Mouse (Mus musculus) olfactory bulb, adult 2 months (tissue): ENCODE measurements around the gene Zbtb25. TPM values are rescaled to one million over a fixed set of nuclear protein-coding genes. Genes with fewer than 3 reads are reported as not detected.

Source experiments
- H3K27ac ChIP-seq: fragments of 200-500 bp; 2 replicates; pipeline ENCODE4 v1.5.1; 2012; ENCODE audit warnings: low read depth, low read length; ENCODE audit not compliant: insufficient read depth
- H3K4me1 ChIP-seq: fragments of 200-500 bp; 2 replicates; pipeline ENCODE4 v1.6.1; 2012; ENCODE audit warnings: low read length; ENCODE audit not compliant: control insufficient read depth, insufficient read depth
- H3K4me3 ChIP-seq: fragments of 200-500 bp; 2 replicates; pipeline ENCODE4 v1.5.1; 2012; ENCODE audit warnings: mild to moderate bottlenecking, low read depth, low read length, moderate library complexity; ENCODE audit not compliant: insufficient read depth
- CTCF ChIP-seq: fragments of 200-500 bp; IDR thresholded peaks from 2 replicates; pipeline ENCODE4 v1.5.1; 2012; ENCODE audit warnings: low read depth, mild to moderate bottlenecking, low read length, moderate library complexity; ENCODE audit not compliant: insufficient read depth
- POLR2A ChIP-seq: fragments of 200-500 bp; IDR thresholded peaks from 2 replicates; pipeline ENCODE4 v1.6.1; 2012; ENCODE audit warnings: mild to moderate bottlenecking, low read depth, low read length, moderate library complexity; ENCODE audit not compliant: insufficient read depth
- WGBS: fragments of 180-500 bp; shearing (Covaris S2); methylation state at CpG from one replicate; pipeline ENCODE4 v1.1.7; 2018; 5-methylcytosine and 5-hydroxymethylcytosine counted together
- polyA plus RNA-seq: library from polyadenylated mRNA; stranded (reverse); fragments of >200 nt; gene quantifications from 2 replicates; pipeline ENCODE4 v1.2.4, GENCODE M21; 2012; ENCODE audit warnings: low replicate concordance; ENCODE audit not compliant: missing spikeins, insufficient read depth, insufficient read length

Zbtb25 gene
- not detected in 2 replicates for polyA plus RNA-seq

DNA sequence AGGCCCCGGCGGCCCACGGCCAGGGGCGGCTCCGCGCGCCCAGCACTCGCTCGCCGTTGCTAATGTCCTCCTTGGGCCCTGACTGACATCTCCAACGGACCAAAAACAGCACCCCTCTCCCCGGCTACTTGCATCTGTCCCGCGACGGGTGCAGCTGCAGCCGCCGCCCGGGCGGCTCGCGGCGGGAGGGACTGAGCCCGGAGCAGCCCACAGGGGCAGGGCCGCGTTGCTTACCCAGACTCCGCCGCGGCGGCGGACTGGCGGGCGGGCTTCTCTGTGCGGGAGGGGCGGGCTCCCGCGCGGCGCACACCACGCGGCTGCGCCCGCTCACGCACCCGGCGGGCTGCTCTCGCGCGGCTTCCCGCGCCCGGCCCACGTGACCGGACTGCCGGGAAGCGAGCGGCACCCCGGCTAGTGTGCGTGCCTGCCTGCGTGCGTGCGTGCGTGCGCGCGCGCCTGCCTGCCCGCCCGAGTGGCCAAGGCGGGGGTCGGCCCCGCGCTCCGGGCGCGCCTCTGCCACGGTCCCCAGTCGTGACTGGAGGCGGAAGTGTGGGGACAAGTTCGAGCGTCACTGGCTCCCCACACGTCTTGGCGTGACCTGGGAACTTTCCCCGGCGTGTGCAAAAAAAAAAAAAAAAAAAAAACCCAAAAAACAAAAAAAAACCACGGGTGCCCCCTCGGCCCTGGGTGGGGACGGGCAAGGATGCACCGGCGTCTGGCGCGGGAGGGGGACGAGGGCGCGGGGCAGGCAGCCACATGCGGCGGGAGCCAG, at the start of gene Zbtb25:
Gene Zbtb25, minus strand, starts transcription at position 397 of the 772 bp plus-strand sequence.
- Histone ChIP-seq H3K4me3 (peak within 1 kb of the TSS; percentile 94), H3K4me1 (peaks cover 8% of the 10 kb centered on the region), H3K27ac (peak within 1 kb of the TSS; percentile 97)
- WGBS: under 1% methylated on average over 96 of the region's 96 CpGs
- peak; percentile 89; the same call in 1 of the 2 replicates for TF ChIP-seq POLR2A
- no peak for TF ChIP-seq CTCF

GRCm38 (mm10) chr12:76418346-76418745, 48.9 kb upstream of the Zbtb25 start:
- H3K4me1 ChIP-seq: peaks cover 5% of the 10 kb centered on the region
- no peak overlapping the region for H3K27ac ChIP-seq
- no peak overlapping the region for H3K4me3 ChIP-seq
- WGBS: 94% methylated on average over 5 of the region's 5 CpGs
- TF ChIP-seq CTCF (no peak), POLR2A (no peak)

DNA sequence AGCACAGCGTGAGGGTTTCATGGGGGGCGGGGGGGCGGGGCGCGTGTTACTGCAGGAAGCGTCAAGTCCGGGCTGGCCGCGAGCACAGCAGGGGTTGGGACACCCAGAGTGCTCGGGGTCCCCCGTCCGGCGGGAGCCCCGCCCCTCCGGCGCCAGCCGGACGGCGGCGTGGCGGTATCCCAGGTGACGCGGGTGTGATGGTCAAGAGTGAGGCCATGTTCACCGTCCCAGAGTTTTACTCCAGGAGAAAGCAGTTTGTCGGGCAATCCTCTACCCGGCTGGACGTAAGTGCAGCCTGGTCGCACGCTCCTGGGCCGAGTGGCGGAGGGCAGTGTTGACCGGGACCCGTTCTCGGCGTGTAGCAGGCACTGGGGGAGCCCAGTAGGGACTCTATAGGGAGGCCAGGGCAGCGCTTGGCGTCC, 48.0 kb upstream of the Zbtb25 start, which contains the start of gene Ppp1r36:
Gene Ppp1r36, plus strand, starts transcription at position 106 of the 422 bp plus-strand sequence.
- Histone ChIP-seq H3K4me1 (peaks cover 5% of the 10 kb centered on the region), H3K4me3 (peak within 1 kb of the TSS; percentile 3; the same call in 1 of the 2 replicates), H3K27ac (no peak within 1 kb of the TSS)
- 5% methylated on average over 37 of the region's 37 CpGs for WGBS
- TF ChIP-seq POLR2A: no peak
- TF ChIP-seq CTCF: no peak

DNA sequence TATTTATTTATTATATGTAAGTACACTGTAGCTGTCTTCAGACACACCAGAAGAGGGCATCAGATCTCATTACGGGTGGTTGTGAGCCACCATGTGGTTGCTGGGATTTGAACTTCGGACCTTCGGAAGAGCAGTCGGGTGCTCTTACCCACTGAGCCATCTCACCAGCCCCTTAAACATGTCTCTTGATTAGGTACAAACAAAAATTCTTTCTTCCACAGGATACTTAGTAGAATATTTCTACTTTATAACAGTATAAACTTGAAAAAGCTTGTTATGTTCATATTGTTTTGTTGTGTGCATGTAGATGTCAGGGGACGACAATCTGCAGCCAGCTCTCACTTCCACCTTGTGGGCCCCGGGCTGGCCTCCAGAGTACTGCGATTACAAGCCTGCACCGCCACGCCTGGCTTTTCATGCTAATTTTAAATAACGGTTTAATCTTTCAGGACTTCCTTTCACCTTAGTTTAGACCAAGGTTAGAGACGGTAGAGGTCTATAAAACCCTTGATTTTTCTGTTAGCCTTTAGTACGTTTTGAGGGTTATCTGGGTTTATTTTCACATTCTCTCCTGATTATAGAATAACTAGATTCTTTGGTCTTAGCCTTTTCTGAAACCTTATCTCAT, 46.1 kb upstream of the Zbtb25 start:
- Histone ChIP-seq H3K4me1 (peaks cover 5% of the 10 kb centered on the region), H3K4me3 (no peak overlapping the region), H3K27ac (no peak overlapping the region)
- no peak for TF ChIP-seq POLR2A
- TF ChIP-seq CTCF: no peak
- 93% methylated on average over 12 of the region's 12 CpGs for WGBS

DNA sequence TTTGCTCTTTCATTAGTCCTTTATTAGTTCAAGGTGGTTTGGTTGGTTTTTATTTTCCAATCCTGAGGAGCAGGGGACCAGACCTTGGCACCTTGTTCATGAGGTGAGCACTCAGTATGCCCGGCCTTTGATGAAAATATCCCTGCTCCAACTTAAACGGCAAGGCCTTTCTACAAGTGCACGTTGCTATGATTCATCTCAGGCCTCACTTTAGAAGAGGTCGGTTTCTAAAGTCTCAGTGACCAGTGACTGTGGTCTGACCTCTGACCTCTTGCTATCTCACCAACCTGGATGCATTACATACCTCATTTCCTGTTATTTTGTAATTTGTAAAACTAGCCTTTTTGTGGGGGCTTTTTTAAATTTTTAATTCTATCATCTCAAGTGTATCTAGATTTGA, 39.8 kb upstream of the Zbtb25 start:
- 80% methylated on average over 4 of the region's 4 CpGs for WGBS

DNA sequence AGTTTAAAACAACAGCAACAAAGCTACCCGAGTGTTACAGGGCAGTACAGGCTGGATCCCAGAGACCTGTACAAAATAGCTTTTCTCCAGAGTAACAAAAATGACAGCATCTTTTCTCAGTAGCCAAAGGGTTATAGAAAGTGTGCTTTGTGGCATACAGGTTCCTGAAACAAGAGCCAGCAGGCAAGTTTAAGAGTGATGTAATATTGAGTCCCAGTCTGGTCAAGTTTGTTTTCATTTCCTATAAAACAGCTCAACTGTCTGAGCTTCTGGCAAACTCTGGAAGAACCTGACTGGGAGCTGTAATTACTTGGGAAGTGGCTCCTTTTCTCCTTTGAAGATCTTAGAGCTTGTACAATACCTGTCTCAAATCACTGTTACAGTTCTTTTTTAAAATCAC, 37.8 kb upstream of the Zbtb25 start:
- WGBS: 62% methylated on average over 1 of the region's 1 CpGs
- TF ChIP-seq CTCF: no peak
- no peak for TF ChIP-seq POLR2A
- H3K27ac ChIP-seq: no peak overlapping the region
- H3K4me3 ChIP-seq: no peak overlapping the region
- H3K4me1 ChIP-seq: peaks cover 20% of the 10 kb centered on the region

More for the DNA sequence above, 39.8 kb upstream of the Zbtb25 start:
- Histone ChIP-seq H3K4me1 (peaks cover 17% of the 10 kb centered on the region), H3K4me3 (no peak overlapping the region), H3K27ac (no peak overlapping the region)
- no peak for TF ChIP-seq POLR2A
- no peak for TF ChIP-seq CTCF

- H3K27ac ChIP-seq: no peak overlapping the region
- TF ChIP-seq CTCF (no peak), POLR2A (no peak)
- peak overlapping the region; percentile 83 for H3K4me3 ChIP-seq
- 14% methylated on average over 23 of the region's 23 CpGs for WGBS
- H3K4me1 ChIP-seq: peaks cover 20% of the 10 kb centered on the region
Measured at GRCm38 (mm10) chr12:76405971-76406370, 36.6 kb upstream of the Zbtb25 start.

DNA sequence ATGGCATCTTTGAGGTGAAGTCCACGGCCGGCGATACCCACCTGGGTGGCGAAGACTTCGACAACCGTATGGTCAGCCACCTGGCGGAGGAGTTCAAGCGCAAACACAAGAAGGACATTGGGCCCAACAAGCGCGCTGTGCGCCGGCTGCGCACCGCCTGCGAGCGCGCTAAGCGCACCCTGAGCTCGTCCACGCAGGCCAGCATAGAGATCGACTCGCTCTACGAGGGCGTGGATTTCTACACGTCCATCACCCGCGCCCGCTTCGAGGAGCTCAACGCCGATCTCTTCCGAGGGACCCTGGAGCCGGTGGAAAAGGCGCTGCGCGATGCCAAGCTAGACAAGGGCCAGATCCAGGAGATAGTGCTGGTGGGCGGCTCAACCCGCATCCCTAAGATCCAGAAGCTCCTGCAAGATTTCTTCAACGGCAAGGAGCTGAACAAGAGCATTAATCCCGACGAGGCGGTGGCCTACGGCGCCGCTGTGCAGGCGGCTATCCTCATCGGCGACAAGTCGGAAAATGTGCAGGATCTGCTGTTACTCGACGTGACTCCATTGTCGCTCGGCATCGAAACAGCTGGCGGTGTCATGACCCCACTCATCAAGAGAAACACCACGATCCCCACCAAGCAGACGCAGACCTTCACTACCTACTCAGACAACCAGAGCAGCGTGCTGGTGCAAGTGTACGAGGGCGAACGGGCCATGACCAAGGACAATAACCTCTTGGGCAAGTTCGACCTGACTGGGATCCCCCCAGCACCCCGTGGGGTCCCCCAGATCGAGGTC, 36.0 kb upstream of the Zbtb25 start:
- Histone ChIP-seq H3K4me3 (peak overlapping the region; percentile 83), H3K27ac (no peak overlapping the region), H3K4me1 (peaks cover 20% of the 10 kb centered on the region)
- WGBS: 5% methylated on average over 64 of the region's 64 CpGs
- TF ChIP-seq CTCF (no peak), POLR2A (no peak)
